ENCODE assay signal across 8 mouse cellular contexts in the genomic region with DNA sequence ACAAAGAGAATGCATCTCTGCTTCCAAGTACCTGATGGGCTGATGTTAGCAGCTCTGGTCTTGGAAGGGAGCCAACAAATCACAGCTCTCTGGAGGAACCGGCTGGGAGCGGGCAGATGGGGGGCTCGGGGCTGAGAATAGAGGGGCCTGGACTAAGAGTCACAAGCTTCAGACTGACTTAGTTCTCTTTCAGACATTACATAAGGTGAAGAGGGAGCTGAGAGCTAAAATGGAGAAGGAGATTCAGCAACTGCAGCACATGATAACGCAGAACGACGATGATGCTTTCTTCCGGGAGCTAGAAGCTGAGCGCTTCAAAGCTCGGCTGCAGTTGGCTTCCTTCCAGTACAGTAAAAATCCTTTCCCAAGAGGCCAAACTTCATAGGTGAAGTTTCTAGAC. TPM values are rescaled to one million over a fixed set of nuclear protein-coding genes. Genes with fewer than 3 reads are reported as not detected.
A peak's percentile ranks its signal among the peaks of the same experiment; 100 is the strongest.
DNase-seq lines count a peak whose midpoint lies in the region; ATAC-seq and TF ChIP-seq lines count a peak whose summit lies in the region.

No protein-coding gene starts in this region.

- no peak for TF ChIP-seq CTCF in lung, postnatal 0 days (IDR thresholded peaks at IDR 0.05)

- H3K27me3 ChIP-seq in heart, embryonic 12.5 days (replicated peaks), result no peaks in the 10 kb centered on the region
- no peaks in the 10 kb centered on the region for H3K27me3 ChIP-seq in heart, embryonic 10.5 days (ENCODE audit: insufficient read depth, poor library complexity, severe bottlenecking)
- H3K27me3 ChIP-seq in lung, postnatal 0 days (replicated peaks; ENCODE audit: insufficient read depth, low read length), result no peaks in the 10 kb centered on the region
- no peaks in the 10 kb centered on the region for H3K27me3 ChIP-seq in forebrain, embryonic 16.5 days (replicated peaks; ENCODE audit: control insufficient read depth, insufficient read depth, low read length)
- H3K27me3 ChIP-seq in midbrain, embryonic 16.5 days (ENCODE audit: control insufficient read depth, insufficient read depth, low read depth, low read length), result no peaks in the 10 kb centered on the region

- H3K36me3 ChIP-seq in heart, embryonic 12.5 days, result peaks cover 67% of the 10 kb centered on the region
- peaks cover 85% of the 10 kb centered on the region for H3K36me3 ChIP-seq in heart, embryonic 10.5 days
- peaks cover 15% of the 10 kb centered on the region; the same call in 1 of the 2 replicates for H3K36me3 ChIP-seq in lung, postnatal 0 days (ENCODE audit: insufficient read depth, low read length)
- peaks cover 18% of the 10 kb centered on the region for H3K36me3 ChIP-seq in forebrain, embryonic 16.5 days (ENCODE audit: control insufficient read depth, insufficient read depth)
- H3K36me3 ChIP-seq in midbrain, embryonic 16.5 days (ENCODE audit: control insufficient read depth, insufficient read depth, low read length), result peaks cover 24% of the 10 kb centered on the region

- H3K9ac ChIP-seq in heart, embryonic 12.5 days, result no peak overlapping the region
- no peak overlapping the region for H3K9ac ChIP-seq in lung, postnatal 0 days (replicated peaks; ENCODE audit: low read depth)
- no peak overlapping the region for H3K9ac ChIP-seq in forebrain, embryonic 16.5 days (replicated peaks; ENCODE audit: low read depth, low read length)
- H3K9ac ChIP-seq in midbrain, embryonic 16.5 days (ENCODE audit: low read depth, low read length), result no peak overlapping the region

- peak overlapping the region; percentile 51 for H3K4me2 ChIP-seq in heart, embryonic 12.5 days
- no peak overlapping the region for H3K4me2 ChIP-seq in lung, postnatal 0 days (replicated peaks; ENCODE audit: low read depth, low read length)
- no peak overlapping the region for H3K4me2 ChIP-seq in forebrain, embryonic 16.5 days (ENCODE audit: low read length)
- H3K4me2 ChIP-seq in midbrain, embryonic 16.5 days (ENCODE audit: low read length), result no peak overlapping the region

- H3K27ac ChIP-seq in heart, embryonic 12.5 days (ENCODE audit: poor library complexity, severe bottlenecking), result peak overlapping the region; percentile 66
- no peak overlapping the region for H3K27ac ChIP-seq in heart, embryonic 10.5 days
- no peak overlapping the region for H3K27ac ChIP-seq in lung, postnatal 0 days (ENCODE audit: low read length)
- peak overlapping the region; percentile 28 for H3K27ac ChIP-seq in forebrain, embryonic 16.5 days (ENCODE audit: low read length)
- peak overlapping the region; percentile 53; the same call in 1 of the 2 replicates for H3K27ac ChIP-seq in midbrain, embryonic 16.5 days (ENCODE audit: low read length)

- 0 out of 2 replicates have a peak overlapping the region, but pooled peaks have one; percentile 18 for H3K4me3 ChIP-seq in heart, embryonic 12.5 days
- H3K4me3 ChIP-seq in heart, embryonic 10.5 days, result no peak overlapping the region
- H3K4me3 ChIP-seq in lung, postnatal 0 days (ENCODE audit: low read depth, low read length), result no peak overlapping the region
- no peak overlapping the region for H3K4me3 ChIP-seq in forebrain, embryonic 16.5 days (replicated peaks; ENCODE audit: low read length)
- H3K4me3 ChIP-seq in midbrain, embryonic 16.5 days (ENCODE audit: low read depth, low read length), result no peak overlapping the region

- no peaks in the 10 kb centered on the region for H3K9me3 ChIP-seq in heart, embryonic 12.5 days (replicated peaks)
- H3K9me3 ChIP-seq in heart, embryonic 10.5 days, result no peaks in the 10 kb centered on the region
- H3K9me3 ChIP-seq in lung, postnatal 0 days (ENCODE audit: low read length), result no peaks in the 10 kb centered on the region
- H3K9me3 ChIP-seq in forebrain, embryonic 16.5 days (ENCODE audit: control insufficient read depth, low read length), result no peaks in the 10 kb centered on the region
- H3K9me3 ChIP-seq in midbrain, embryonic 16.5 days (replicated peaks; ENCODE audit: control insufficient read depth, low read length, poor library complexity, severe bottlenecking), result no peaks in the 10 kb centered on the region

- no peak for DNase-seq in heart, embryonic 10.5 days (ENCODE audit: low spot score)
- DNase-seq in lung, postnatal 36 days, result peak; percentile 21
- no peak for DNase-seq in lung, postnatal 0 days (ENCODE audit: low spot score)
- no peak for DNase-seq in embryo, embryonic 11 days

- ATAC-seq in heart, embryonic 12.5 days (ENCODE audit: insufficient number of reproducible peaks, low FRiP score), result peak; percentile 58; the same call in 1 of the 2 replicates
- ATAC-seq in lung, postnatal 0 days, result no peak
- peak; percentile 83 for ATAC-seq in forebrain, embryonic 16.5 days
- ATAC-seq in midbrain, embryonic 16.5 days, result 0 out of 2 replicates have a peak, but pooled peaks have one; percentile 36
- no peak for ATAC-seq in CD4-positive, CD25-positive, alpha-beta regulatory T cell, adult 4 months

- peaks cover 34% of the 10 kb centered on the region for H3K4me1 ChIP-seq in heart, embryonic 12.5 days (replicated peaks)
- H3K4me1 ChIP-seq in heart, embryonic 10.5 days, result peaks cover 13% of the 10 kb centered on the region
- H3K4me1 ChIP-seq in lung, postnatal 0 days (ENCODE audit: insufficient read depth, low read depth, low read length), result no peaks in the 10 kb centered on the region
- peaks cover 12% of the 10 kb centered on the region for H3K4me1 ChIP-seq in forebrain, embryonic 16.5 days (replicated peaks; ENCODE audit: control insufficient read depth, insufficient read depth, low read length)
- 0 out of 2 replicates have a peak, but pooled peaks cover 4% of the 10 kb centered on the region for H3K4me1 ChIP-seq in midbrain, embryonic 16.5 days (ENCODE audit: control insufficient read depth, insufficient read depth, low read length)

- WGBS in heart, embryonic 12.5 days, result 19% methylated on average over 9 of the region's 9 CpGs
- 63% methylated on average over 9 of the region's 9 CpGs for WGBS in heart, embryonic 10.5 days
- WGBS in lung, postnatal 0 days, result 36% methylated on average over 9 of the region's 9 CpGs
- WGBS in forebrain, embryonic 16.5 days, result 13% methylated on average over 9 of the region's 9 CpGs
- WGBS in midbrain, embryonic 16.5 days, result 49% methylated on average over 9 of the region's 9 CpGs

- TF ChIP-seq EP300 in lung, postnatal 0 days (IDR thresholded peaks at IDR 0.05), result no peak

RNA-seq across cellular contexts. Expression of a gene that starts 29.3 kb away (rescaled TPM):
- polyA plus RNA-seq in heart, embryonic 12.5 days (2016; fragmentation: Nextera tagmentation; extraction: Ambion mirVana), result 14.9 and 16.2 TPM in 2 replicates
- 15.8 and 18.3 TPM in 2 replicates for polyA plus RNA-seq in heart, embryonic 10.5 days (2016; fragmentation: Nextera tagmentation; extraction: Ambion mirVana)
- 9.5 and 12.1 TPM in 2 replicates for polyA plus RNA-seq in lung, postnatal 0 days (2015; fragmentation: Nextera tagmentation; extraction: Ambion mirVana)
- polyA plus RNA-seq in forebrain, embryonic 16.5 days (2015; fragmentation: Nextera tagmentation; extraction: Ambion mirVana), result 22.5 and 25.9 TPM in 2 replicates
- polyA plus RNA-seq in midbrain, embryonic 16.5 days (2015; fragmentation: Nextera tagmentation; extraction: Ambion mirVana), result 16.2 and 17.8 TPM in 2 replicates
- 10 to 100 TPM; 36.7 to 48.9 TPM for polyA plus RNA-seq in CD4-positive, CD25-positive, alpha-beta regulatory T cell, adult 4 months (2017; shearing (Covaris generic))

RNA-seq across cellular contexts. Expression of a gene that starts 29.4 kb away (rescaled TPM):
- polyA plus RNA-seq in heart, embryonic 12.5 days (2016; fragmentation: Nextera tagmentation; extraction: Ambion mirVana), result 243 and 248 TPM in 2 replicates
- polyA plus RNA-seq in heart, embryonic 10.5 days (2016; fragmentation: Nextera tagmentation; extraction: Ambion mirVana), result 203 and 259 TPM in 2 replicates
- polyA plus RNA-seq in lung, postnatal 0 days (2015; fragmentation: Nextera tagmentation; extraction: Ambion mirVana), result 296 and 352 TPM in 2 replicates
- polyA plus RNA-seq in forebrain, embryonic 16.5 days (2015; fragmentation: Nextera tagmentation; extraction: Ambion mirVana), result 520 and 566 TPM in 2 replicates
- polyA plus RNA-seq in midbrain, embryonic 16.5 days (2015; fragmentation: Nextera tagmentation; extraction: Ambion mirVana), result 365 and 425 TPM in 2 replicates
- 100 to 1,000 TPM; 471 to 562 TPM for polyA plus RNA-seq in CD4-positive, CD25-positive, alpha-beta regulatory T cell, adult 4 months (2017; shearing (Covaris generic))

RNA-seq across cellular contexts. Expression of a gene that starts 39.0 kb away (rescaled TPM):
- polyA plus RNA-seq in heart, embryonic 12.5 days (2016; fragmentation: Nextera tagmentation; extraction: Ambion mirVana), result 6.9 and 7.6 TPM in 2 replicates
- polyA plus RNA-seq in heart, embryonic 10.5 days (2016; fragmentation: Nextera tagmentation; extraction: Ambion mirVana), result 9.4 and 9.9 TPM in 2 replicates
- polyA plus RNA-seq in lung, postnatal 0 days (2015; fragmentation: Nextera tagmentation; extraction: Ambion mirVana), result 9.0 and 9.1 TPM in 2 replicates
- polyA plus RNA-seq in forebrain, embryonic 16.5 days (2015; fragmentation: Nextera tagmentation; extraction: Ambion mirVana), result 8.8 and 8.9 TPM in 2 replicates
- 9.4 and 9.6 TPM in 2 replicates for polyA plus RNA-seq in midbrain, embryonic 16.5 days (2015; fragmentation: Nextera tagmentation; extraction: Ambion mirVana)
- polyA plus RNA-seq in CD4-positive, CD25-positive, alpha-beta regulatory T cell, adult 4 months (2017; shearing (Covaris generic)), result 10 to 100 TPM; 15.0 to 15.3 TPM

Comparison
In these comparisons a context has a peak if more than half of its experiments do, and no peak if none do; other contexts are left out.
1. H3K27ac ChIP-seq: peak in heart, embryonic 12.5 days (single experiment), forebrain, embryonic 16.5 days (single experiment) and midbrain, embryonic 16.5 days (single experiment); none in heart, embryonic 10.5 days (single experiment) and lung, postnatal 0 days (single experiment).
2. ATAC-seq: peak in heart, embryonic 12.5 days (single experiment), forebrain, embryonic 16.5 days (single experiment) and midbrain, embryonic 16.5 days (single experiment); none in lung, postnatal 0 days (single experiment) and CD4-positive, CD25-positive, alpha-beta regulatory T cell, adult 4 months (single experiment).